In genomic region chr14:21490141-21490540, GRCm38 (mm10) we compare ENCODE assay signal across 23 mouse cellular contexts. TPM values are rescaled to one million over a fixed set of nuclear protein-coding genes. Genes with fewer than 3 reads are reported as not detected.
DNase-seq lines count a peak whose midpoint lies in the region; ATAC-seq and TF ChIP-seq lines count a peak whose summit lies in the region.
"Had no signal": no experiment of that assay in that cellular context is flagged by ENCODE, and none has a peak within 500 bp of the region (broad histone marks: within the 10 kb centered on the region; RNA-seq: fewer than 3 reads in every experiment).

No protein-coding gene starts in this region.

- H3K9me3 ChIP-seq in intestine, embryonic 16.5 days (ENCODE audit: control insufficient read depth, low read length) = no peaks in the 10 kb centered on the region
- H3K9me3 ChIP-seq in stomach, postnatal 0 days (ENCODE audit: control insufficient read depth, low read length) = no peaks in the 10 kb centered on the region
- H3K9me3 ChIP-seq: embryonic facial prominence, embryonic 10.5 days; heart, embryonic 15.5 days; midbrain, embryonic 13.5 days had no signal

- no peaks in the 10 kb centered on the region for H3K4me1 ChIP-seq in intestine, embryonic 16.5 days (ENCODE audit: control insufficient read depth, insufficient read depth, low read length)
- H3K4me1 ChIP-seq in stomach, postnatal 0 days (replicated peaks; ENCODE audit: control insufficient read depth, insufficient read depth) = no peaks in the 10 kb centered on the region
- H3K4me1 ChIP-seq: heart, embryonic 15.5 days had no signal

- no peak for ATAC-seq in cerebellum, adult (ENCODE audit: insufficient number of reproducible peaks, low FRiP score, low TSS enrichment)
- ATAC-seq in intestine, embryonic 16.5 days = no peak
- ATAC-seq in stomach, postnatal 0 days (ENCODE audit: low FRiP score, low TSS enrichment) = no peak
- ATAC-seq: forebrain, postnatal 0 days; inflammation-experienced regulatory T-cells, adult 6 months had no signal

- no peak for TF ChIP-seq EP300 in stomach, postnatal 0 days (optimal IDR thresholded peaks at IDR 0.05)

- no peak overlapping the region for H3K4me2 ChIP-seq in intestine, embryonic 16.5 days (ENCODE audit: low read depth, low read length)
- H3K4me2 ChIP-seq in stomach, postnatal 0 days (replicated peaks; ENCODE audit: low read depth) = no peak overlapping the region
- H3K4me2 ChIP-seq: heart, embryonic 15.5 days; hindbrain, embryonic 14.5 days; midbrain, embryonic 13.5 days had no signal

- no peak for TF ChIP-seq CTCF in brain, embryonic 14.5 days (IDR thresholded peaks at IDR 0.05; ENCODE audit: borderline replicate concordance, extremely low read depth, insufficient read depth, insufficient read length)
- TF ChIP-seq CTCF in stomach, postnatal 0 days (IDR thresholded peaks at IDR 0.05; ENCODE audit: low read depth) = no peak

- TF ChIP-seq POLR2A in brain, embryonic 14.5 days (IDR thresholded peaks at IDR 0.05; ENCODE audit: borderline replicate concordance, extremely low read depth, insufficient read depth, insufficient read length, poor library complexity, severe bottlenecking) = no peak

- 57% methylated on average over 4 of the region's 4 CpGs for WGBS in intestine, embryonic 16.5 days
- 47% methylated on average over 4 of the region's 4 CpGs for WGBS in stomach, postnatal 0 days

- H3K27ac ChIP-seq in intestine, embryonic 16.5 days (ENCODE audit: low read length) = no peak overlapping the region
- H3K27ac ChIP-seq in stomach, postnatal 0 days (replicated peaks) = no peak overlapping the region
- H3K27ac ChIP-seq: embryonic facial prominence, embryonic 10.5 days; heart, embryonic 15.5 days; hindbrain, embryonic 14.5 days; kidney, postnatal 0 days had no signal

- H3K9ac ChIP-seq in intestine, embryonic 16.5 days (ENCODE audit: low read depth, low read length) = no peak overlapping the region
- no peak overlapping the region for H3K9ac ChIP-seq in stomach, postnatal 0 days (ENCODE audit: low read length)
- H3K9ac ChIP-seq: forebrain, postnatal 0 days; heart, embryonic 15.5 days; hindbrain, embryonic 14.5 days; midbrain, embryonic 13.5 days had no signal

- no peaks in the 10 kb centered on the region for H3K27me3 ChIP-seq in intestine, embryonic 16.5 days (replicated peaks; ENCODE audit: control insufficient read depth, insufficient read depth, low read length)
- H3K27me3 ChIP-seq in stomach, postnatal 0 days (ENCODE audit: control insufficient read depth, insufficient read depth, low read length) = no peaks in the 10 kb centered on the region
- H3K27me3 ChIP-seq: CH12.LX; heart, embryonic 15.5 days; midbrain, embryonic 13.5 days had no signal

- DNase-seq in gastrocnemius, adult 18-20 months (ENCODE audit: low spot score) = peak; percentile 24
- DNase-seq in gastrocnemius, postnatal 25 days = no peak
- peak; percentile 31 for DNase-seq in brain, embryonic 14.5 days (ENCODE audit: low read depth)
- DNase-seq in lung, postnatal 10 days = peak; percentile 48
- DNase-seq in stomach, postnatal 0 days (ENCODE audit: low spot score) = no peak
- DNase-seq: cerebellum, adult 11 months; cerebellum, adult 9-11 months; forebrain, postnatal 0 days; gastrocnemius, postnatal 36 days; heart, postnatal 4 days; kidney, adult 2 months; right cerebral cortex, postnatal 25 days; spleen, adult 18-20 months; thymus, postnatal 25 days had no signal

- no peaks in the 10 kb centered on the region for H3K36me3 ChIP-seq in intestine, embryonic 16.5 days (ENCODE audit: control insufficient read depth, insufficient read depth, low read length)
- H3K36me3 ChIP-seq in stomach, postnatal 0 days (ENCODE audit: control insufficient read depth, insufficient read depth, low read length) = no peaks in the 10 kb centered on the region
- H3K36me3 ChIP-seq: embryonic facial prominence, embryonic 10.5 days; heart, embryonic 15.5 days; midbrain, embryonic 13.5 days had no signal

- no peak overlapping the region for H3K4me3 ChIP-seq in intestine, embryonic 16.5 days (ENCODE audit: low read length)
- no peak overlapping the region for H3K4me3 ChIP-seq in stomach, postnatal 0 days (ENCODE audit: low read depth, low read length)
- H3K4me3 ChIP-seq: embryonic facial prominence, embryonic 10.5 days; heart, embryonic 15.5 days; midbrain, embryonic 13.5 days had no signal

RNA-seq across cellular contexts. Expression of gene Kat6b, which starts 8.9 kb away (rescaled TPM):
- total RNA-seq in gastrocnemius, adult 18-20 months (2021) = 10 to 100 TPM; 20.4 to 22.4 TPM
- 10 to 100 TPM; 18.4 to 18.5 TPM for total RNA-seq in gastrocnemius, postnatal 25 days (2021)
- 25.5 and 42.7 TPM in 2 replicates for polyA plus RNA-seq in brain, embryonic 14.5 days (2012; rRNA removed)
- 7.1 and 8.0 TPM in 2 replicates for polyA plus RNA-seq in intestine, embryonic 16.5 days (2015; fragmentation: Nextera tagmentation; extraction: Ambion mirVana)
- 4.0 and 5.1 TPM in 2 replicates for polyA plus RNA-seq in stomach, postnatal 0 days (2015; fragmentation: Nextera tagmentation; extraction: Ambion mirVana)

Comparison
In these comparisons a context has a peak if more than half of its experiments do, and no peak if none do; other contexts are left out.
1. DNase-seq: peak in gastrocnemius, adult 18-20 months (single experiment), brain, embryonic 14.5 days (single experiment) and lung, postnatal 10 days (single experiment); none in gastrocnemius, postnatal 25 days (single experiment) and stomach, postnatal 0 days (single experiment).